Mouse (Mus musculus) gastrocnemius, postnatal 36 days (tissue): ENCODE results near the gene Nat8. TPM values are rescaled to one million over a fixed set of nuclear protein-coding genes. Genes with fewer than 3 reads are reported as not detected.
"Not testable (repeated sequence)": the region's sequence is repeated elsewhere in the genome, so short reads cannot be mapped to it uniquely, and the experiment has no call there.

Experiments
- DNase-seq, 2 experiments: peaks; one replicate each; pipeline ENCODE4 v3.0.0; 2022
- intact Hi-C: fragments of 180-260 bp; cut with DNase I; formaldehyde crosslinking; loops from one replicate; pipeline ENCODE4 v1.15.1; 2025
- microRNA-seq, 2 experiments: library from miRNA; unstranded; fragments of <30 nt; microRNA quantifications; one replicate each; pipeline ENCODE4 v1.2.0; 2021
- total RNA-seq, 2 experiments: library from RNA; stranded (reverse); gene quantifications; 2 replicates each; pipeline ENCODE4 v1.2.3; 2021

Gene Nat8
- total RNA-seq, 2 experiments from 2014 or later: not detected

GRCm38 (mm10) chr6:85837307-85837706, 5.4 kb upstream of the Nat8 start:
- intact Hi-C loops: loop anchor here (5.0 to 10.0 kb wide), 2 partner anchors 55 to 167 kb away; no protein-coding TSS in a partner anchor
- DNase-seq: not testable (repeated sequence)

DNA sequence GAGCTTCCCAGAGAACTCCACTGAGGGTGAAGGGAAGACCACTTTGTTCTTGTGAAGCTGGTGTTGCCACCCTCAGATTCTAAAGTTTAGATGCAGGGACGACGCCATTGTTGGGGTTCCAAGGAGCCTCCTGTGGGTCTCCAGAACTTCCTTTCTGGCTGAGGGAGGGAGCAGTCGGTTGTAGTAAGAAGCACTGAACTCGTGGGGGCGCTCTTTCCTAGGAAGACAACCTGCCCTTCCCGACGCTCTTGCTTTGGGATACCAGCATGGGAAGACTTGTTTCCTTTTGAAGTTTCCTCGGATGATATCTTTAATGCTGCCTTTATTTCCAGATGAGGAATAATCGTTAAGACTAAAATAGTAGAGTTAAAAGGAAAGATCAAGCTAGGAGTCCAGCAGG, 4.9 kb upstream of the Nat8 start:
- peak; percentile 47 to 51 for DNase-seq
- intact Hi-C loops: loop anchor here (5.0 to 10.0 kb wide), 2 partner anchors 55 to 168 kb away; no protein-coding TSS in a partner anchor

DNA sequence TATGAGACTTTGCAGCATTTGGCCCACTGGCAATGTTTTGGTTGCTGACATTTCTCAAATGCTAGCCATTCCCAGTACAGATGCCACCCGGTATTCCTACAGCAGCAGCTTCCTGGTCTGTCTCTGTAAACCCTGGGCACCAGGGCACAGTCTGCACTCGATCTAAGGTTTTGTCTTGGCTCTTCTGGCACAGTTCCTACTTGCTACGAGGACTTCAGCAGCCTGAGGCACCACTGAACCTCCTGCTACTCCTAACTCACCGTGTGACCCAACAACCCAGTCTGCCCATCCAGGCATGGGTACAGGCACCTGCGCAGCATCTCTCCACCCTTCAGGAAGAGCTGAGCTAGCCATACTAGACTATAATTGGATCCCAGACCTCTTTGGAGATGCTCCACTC, 4.2 kb upstream of the Nat8 start:
- DNase-seq: not testable (repeated sequence)
- intact Hi-C loops: loop anchor here (5.0 to 10.0 kb wide), 2 partner anchors 56 to 169 kb away; no protein-coding TSS in a partner anchor

- intact Hi-C loops: loop anchor here (5.0 to 10.0 kb wide), 2 partner anchors 57 to 170 kb away; no protein-coding TSS in a partner anchor
- DNase-seq: not testable (repeated sequence)
These were observed 3.2 kb upstream of the Nat8 start for GRCm38 (mm10) chr6:85835104-85835503.

DNA sequence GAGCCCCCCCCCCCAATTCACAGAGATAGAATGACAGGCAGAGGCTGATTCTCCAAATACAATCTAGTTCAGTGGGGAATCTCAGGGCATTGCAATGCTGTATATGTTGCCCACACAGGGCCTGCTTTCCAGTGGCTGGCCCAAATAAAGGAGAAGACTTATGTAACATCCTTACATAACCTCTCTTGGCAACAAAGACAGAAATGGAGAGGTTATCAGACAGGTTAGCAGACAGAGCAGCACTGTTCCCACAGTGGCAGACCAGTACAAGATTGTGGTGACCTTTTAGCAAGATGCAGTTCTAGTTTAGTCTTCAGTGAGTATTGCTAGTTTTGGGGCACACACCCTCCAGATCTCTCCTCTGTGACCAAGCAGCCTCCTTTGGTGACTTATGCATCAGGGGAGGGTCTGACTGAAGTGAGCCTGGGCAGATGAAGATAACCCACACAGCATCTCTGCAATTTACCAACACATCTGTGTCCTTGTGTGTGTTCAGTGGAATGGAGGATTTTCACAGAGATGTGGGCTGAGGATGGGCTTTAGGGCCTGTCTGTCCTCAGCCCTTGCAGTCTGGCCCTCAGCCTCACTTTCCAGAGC, 2.7 kb upstream of the Nat8 start:
- intact Hi-C loops: loop anchor here (5.0 to 10.0 kb wide), 3 partner anchors 58 to 170 kb away; partner anchors contain the start of gene Nat8f4
- not testable (repeated sequence) for DNase-seq

GRCm38 (mm10) chr6:85829462-85829861, 2.4 kb downstream of the Nat8 start:
- intact Hi-C loops: no loop called here
- no peak for DNase-seq

- intact Hi-C loops: no loop called here
- no peak for DNase-seq
These were observed 6.0 kb downstream of the Nat8 start for GRCm38 (mm10) chr6:85825886-85826285.

GRCm38 (mm10) chr6:85823382-85824090, 8.3 kb downstream of the Nat8 start:
- no peak for DNase-seq
- intact Hi-C loops: no loop called here

- intact Hi-C loops: no loop called here
- DNase-seq: no peak
These were observed 9.6 kb downstream of the Nat8 start for GRCm38 (mm10) chr6:85822286-85822685.

- intact Hi-C loops: no loop called here
- DNase-seq: no peak
These were observed 11.0 kb downstream of the Nat8 start, which contains the start of the genes Nat8f6 and Nat8f5 for GRCm38 (mm10) chr6:85820837-85821236. TSS of gene Nat8f6 (minus strand) at chr6:85820954. TSS of gene Nat8f5 (minus strand) at chr6:85820972.

DNA sequence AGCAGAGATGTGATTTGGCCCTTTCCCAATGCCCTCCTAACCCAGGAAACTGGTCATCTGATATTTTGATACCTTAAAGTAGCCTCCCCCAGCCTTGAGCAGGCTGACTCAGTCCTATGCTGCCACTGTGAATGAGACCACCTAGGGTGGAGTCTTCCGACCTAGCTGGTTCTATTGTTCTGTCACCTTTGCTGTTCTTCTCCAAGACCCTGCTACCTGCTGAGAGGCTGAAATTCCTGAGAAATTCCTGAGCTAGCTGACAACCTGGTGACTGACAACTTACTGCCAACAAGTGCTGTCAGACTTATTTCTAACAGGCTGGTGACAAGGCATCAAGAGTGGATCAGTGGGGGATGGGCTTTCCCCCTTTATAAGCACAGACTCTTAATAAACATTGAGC, 13.5 kb downstream of the Nat8 start:
- intact Hi-C loops: no loop called here
- DNase-seq: no peak

GRCm38 (mm10) chr6:85813339-85813738, 18.5 kb downstream of the Nat8 start:
- intact Hi-C loops: no loop called here
- no peak for DNase-seq

DNA sequence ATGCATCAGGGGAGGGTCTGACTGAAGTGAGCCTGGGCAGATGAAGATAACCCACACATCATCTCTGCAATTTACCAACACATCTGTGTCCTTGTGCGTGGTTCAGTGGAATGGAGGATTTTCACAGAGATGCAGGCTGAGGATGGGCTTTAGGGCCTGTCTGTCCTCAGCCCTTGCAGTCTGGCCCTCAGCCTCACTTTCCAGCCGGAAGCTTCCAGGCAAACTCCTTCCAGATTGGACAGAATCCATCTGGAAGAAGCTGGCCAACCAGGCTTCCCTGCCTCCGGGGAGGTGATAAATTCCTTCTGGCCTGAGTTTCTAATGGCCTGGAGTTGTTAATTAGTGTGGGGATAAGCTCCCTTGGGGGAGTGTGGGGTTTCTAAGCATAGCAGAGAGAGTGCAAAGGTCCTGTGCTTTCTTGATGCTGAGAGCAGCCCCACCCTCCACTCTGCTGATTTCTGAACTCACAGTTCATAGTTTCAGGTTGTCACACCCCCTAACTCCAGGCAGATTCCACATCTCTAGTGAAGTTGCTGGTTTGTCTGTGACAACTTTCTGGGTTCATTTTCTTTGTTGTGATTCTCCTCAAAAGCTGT, 20.8 kb downstream of the Nat8 start:
- DNase-seq, intact Hi-C loops: not testable (repeated sequence)

GRCm38 (mm10) chr6:85810514-85810913, 21.4 kb downstream of the Nat8 start:
- intact Hi-C loops, DNase-seq: not testable (repeated sequence)

DNA sequence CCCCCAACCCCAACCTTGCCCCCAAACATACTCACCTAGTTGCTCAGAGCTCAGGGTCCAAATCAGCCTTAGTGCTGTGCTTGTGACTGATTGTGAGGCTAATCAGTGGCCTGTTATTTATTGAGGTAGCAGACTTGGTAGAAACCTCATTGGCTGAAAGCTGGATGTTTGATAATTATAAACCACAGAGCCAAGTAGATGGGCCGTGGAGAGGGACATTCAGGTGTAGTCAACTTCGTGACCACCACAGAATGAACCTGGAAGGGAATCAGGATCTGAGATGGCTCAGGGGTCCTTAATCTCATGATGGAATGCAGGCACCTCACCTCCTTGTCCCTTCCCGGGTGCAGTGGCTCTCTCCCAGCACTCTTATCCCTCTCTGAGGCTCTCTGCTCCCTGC, 22.1 kb downstream of the Nat8 start:
- DNase-seq, intact Hi-C loops: not testable (repeated sequence)

GRCm38 (mm10) chr6:85803180-85803579, 28.7 kb downstream of the Nat8 start:
- DNase-seq, intact Hi-C loops: not testable (repeated sequence)

Small RNA genes lying within 50 kb of the gene (microRNA-seq; reads per million reads assigned to microRNA genes)
- gene Mir6375: 0 reads per million in 2 experiments

Other genes starting within 250 kb of the Nat8 start
- gene Alms1, start 244.6 kb downstream of the Nat8 start, total RNA-seq: under 1 TPM; 0.69 to 0.82 TPM
- not detected for gene Nat8f7, start 118.9 kb downstream of the Nat8 start, total RNA-seq
- gene Nat8f3, start 66.3 kb downstream of the Nat8 start, total RNA-seq: under 1 TPM; 0.15 to 0.33 TPM
- gene Nat8f6, start 11.1 kb downstream of the Nat8 start, total RNA-seq: not detected
- gene Nat8f5, start 11.1 kb downstream of the Nat8 start, total RNA-seq: not detected
- gene Nat8f2, start 37.1 kb upstream of the Nat8 start, total RNA-seq: not detected
- under 1 TPM; 0.20 to 0.32 TPM for gene Nat8f4, start 72.8 kb upstream of the Nat8 start, total RNA-seq
- gene Tprkb, start 79.8 kb upstream of the Nat8 start, total RNA-seq: 10 to 100 TPM; 15.0 to 17.7 TPM
- 1 to 10 TPM; 1.2 to 2.1 TPM for gene Nat8f1, start 83.6 kb upstream of the Nat8 start, total RNA-seq
- gene Dusp11, start 129.6 kb upstream of the Nat8 start, total RNA-seq: 10 to 100 TPM; 30.7 to 32.8 TPM
- gene Figla, start 184.1 kb upstream of the Nat8 start, total RNA-seq: not detected
- gene Add2, start 196.6 kb upstream of the Nat8 start, total RNA-seq: under 1 TPM in 1 of 2 experiments, not detected in 1; 0.05 TPM